Mouse (Mus musculus) liver, embryonic 16.5 days (tissue): ENCODE data around the gene Myh3. TPM values are rescaled to one million over a fixed set of nuclear protein-coding genes. Genes with fewer than 3 reads are reported as not detected.
"Not testable (repeated sequence)": the region's sequence is repeated elsewhere in the genome, so short reads cannot be mapped to it uniquely, and the experiment has no call there.

ENCODE experiments used
- ATAC-seq: fragments of 200-750 bp; cut with Nextera tagmentation; 2 replicates; pipeline ENCODE4 v1.8.0; 2017; ENCODE audit warnings: low read depth, mild to moderate bottlenecking, moderate number of reproducible peaks, moderate library complexity
- H3K27ac ChIP-seq: fragments of 300-500 bp; sonication (generic); 2 replicates; pipeline ENCODE4 v1.5.1; 2014; ENCODE audit warnings: mild to moderate bottlenecking, low read length
- H3K27me3 ChIP-seq: fragments of 300-500 bp; sonication (generic); 2 replicates; pipeline ENCODE4 v1.6.1; 2014; ENCODE audit warnings: low read depth, low read length, mixed read lengths; ENCODE audit not compliant: control insufficient read depth, insufficient read depth
- H3K36me3 ChIP-seq: fragments of 300-500 bp; sonication (generic); 2 replicates; pipeline ENCODE4 v1.6.1; 2014; ENCODE audit warnings: mild to moderate bottlenecking; ENCODE audit not compliant: control insufficient read depth, insufficient read depth
- H3K4me1 ChIP-seq: fragments of 300-500 bp; sonication (generic); 2 replicates; pipeline ENCODE4 v1.6.1; 2014; ENCODE audit warnings: low read depth, low read length, mixed read lengths; ENCODE audit not compliant: control insufficient read depth
- H3K4me2 ChIP-seq: fragments of 300-500 bp; sonication (generic); 2 replicates; pipeline ENCODE4 v1.6.1; 2014; ENCODE audit warnings: low read depth, low read length, mixed read lengths
- H3K4me3 ChIP-seq: fragments of 300-500 bp; sonication (generic); 2 replicates; pipeline ENCODE4 v1.5.1; 2014; ENCODE audit warnings: low read depth, mild to moderate bottlenecking, low read length
- H3K9ac ChIP-seq: fragments of 300-500 bp; sonication (generic); 2 replicates; pipeline ENCODE4 v1.6.1; 2014; ENCODE audit warnings: low read depth, low read length
- H3K9me3 ChIP-seq: fragments of 300-500 bp; sonication (generic); replicated peaks from 2 replicates; pipeline ENCODE4 v1.6.1; 2016; ENCODE audit warnings: low read length; ENCODE audit not compliant: control insufficient read depth
- WGBS: fragments of 180-500 bp; shearing (Covaris S2); extraction: QIAGEN DNeasy Blood & Tissue Kit; methylation state at CpG from one replicate; pipeline ENCODE4 v1.1.7; 2014; ENCODE audit not compliant: insufficient replicate concordance; 5-methylcytosine and 5-hydroxymethylcytosine counted together
- polyA plus RNA-seq: library from polyadenylated mRNA; unstranded; fragments of >200 nt; fragmentation: Nextera tagmentation; extraction: Ambion mirVana; gene quantifications from 2 replicates; pipeline ENCODE4 v1.2.1, GENCODE M21; 2015

The Myh3 gene
- polyA plus RNA-seq, 1 experiment from 2014 or later = 7.0 TPM

GRCm38 (mm10) chr11:67082188-67082587, 4.1 kb downstream of the Myh3 start:
- 52% methylated on average over 7 of the region's 7 CpGs for WGBS
- Histone ChIP-seq H3K27me3 (peaks cover 13% of the 10 kb centered on the region), H3K36me3 (no peaks in the 10 kb centered on the region)

GRCm38 (mm10) chr11:67082793-67083192, 4.7 kb downstream of the Myh3 start:
- H3K36me3 ChIP-seq = no peaks in the 10 kb centered on the region
- no peaks in the 10 kb centered on the region for H3K9me3 ChIP-seq
- H3K4me3 ChIP-seq = no peak overlapping the region
- 58% methylated on average over 13 of the region's 13 CpGs for WGBS
- H3K27me3 ChIP-seq = peaks cover 13% of the 10 kb centered on the region
- H3K4me2 ChIP-seq = no peak overlapping the region
- no peaks in the 10 kb centered on the region for H3K4me1 ChIP-seq
- ATAC-seq = no peak
- no peak overlapping the region for H3K9ac ChIP-seq
- no peak overlapping the region for H3K27ac ChIP-seq

More at GRCm38 (mm10) chr11:67082188-67082587, 4.1 kb downstream of the Myh3 start:
- no peak for ATAC-seq
- H3K4me3 ChIP-seq = no peak overlapping the region
- no peaks in the 10 kb centered on the region for H3K9me3 ChIP-seq
- no peak overlapping the region for H3K4me2 ChIP-seq
- no peak overlapping the region for H3K27ac ChIP-seq
- no peak overlapping the region for H3K9ac ChIP-seq
- no peaks in the 10 kb centered on the region for H3K4me1 ChIP-seq

GRCm38 (mm10) chr11:67083239-67083638, 5.1 kb downstream of the Myh3 start:
- no peaks in the 10 kb centered on the region for H3K36me3 ChIP-seq
- H3K27ac ChIP-seq = no peak overlapping the region
- H3K4me2 ChIP-seq = no peak overlapping the region
- H3K4me3 ChIP-seq = no peak overlapping the region
- H3K27me3 ChIP-seq = peaks cover 13% of the 10 kb centered on the region
- no peak overlapping the region for H3K9ac ChIP-seq
- WGBS = 46% methylated on average over 6 of the region's 6 CpGs
- H3K4me1 ChIP-seq = no peaks in the 10 kb centered on the region
- ATAC-seq = no peak
- no peaks in the 10 kb centered on the region for H3K9me3 ChIP-seq

- H3K9me3 ChIP-seq = no peaks in the 10 kb centered on the region
- no peaks in the 10 kb centered on the region for H3K36me3 ChIP-seq
- H3K4me2 ChIP-seq = no peak overlapping the region
- 42% methylated on average over 32 of the region's 32 CpGs for WGBS
- H3K27me3 ChIP-seq = peaks cover 13% of the 10 kb centered on the region
- no peak overlapping the region for H3K9ac ChIP-seq
- H3K4me1 ChIP-seq = no peaks in the 10 kb centered on the region
- ATAC-seq = no peak
- no peak overlapping the region for H3K27ac ChIP-seq
- H3K4me3 ChIP-seq = no peak overlapping the region
Measured at GRCm38 (mm10) chr11:67083712-67084340, 5.7 kb downstream of the Myh3 start.

- Histone ChIP-seq H3K27me3 (peaks cover 13% of the 10 kb centered on the region), H3K27ac (no peak overlapping the region), H3K9me3 (no peaks in the 10 kb centered on the region), H3K9ac (no peak overlapping the region), H3K4me3 (no peak overlapping the region), H3K36me3 (no peaks in the 10 kb centered on the region), H3K4me2 (no peak overlapping the region), H3K4me1 (no peaks in the 10 kb centered on the region)
- 1% methylated on average over 6 of the region's 6 CpGs for WGBS
- ATAC-seq = no peak
Measured at GRCm38 (mm10) chr11:67085489-67085888, 7.4 kb downstream of the Myh3 start.

- Histone ChIP-seq H3K4me3 (no peak overlapping the region), H3K36me3 (no peaks in the 10 kb centered on the region), H3K27ac (no peak overlapping the region), H3K9me3 (no peaks in the 10 kb centered on the region), H3K9ac (no peak overlapping the region), H3K27me3 (peaks cover 13% of the 10 kb centered on the region), H3K4me2 (no peak overlapping the region), H3K4me1 (no peaks in the 10 kb centered on the region)
- no peak for ATAC-seq
- WGBS = 54% methylated on average over 9 of the region's 9 CpGs
Measured at GRCm38 (mm10) chr11:67086467-67087164, 8.5 kb downstream of the Myh3 start.

GRCm38 (mm10) chr11:67087225-67087624, 9.1 kb downstream of the Myh3 start:
- Histone ChIP-seq H3K9ac (no peak overlapping the region), H3K27ac (no peak overlapping the region), H3K4me2 (no peak overlapping the region), H3K4me1 (no peaks in the 10 kb centered on the region), H3K36me3 (no peaks in the 10 kb centered on the region), H3K27me3 (peaks cover 13% of the 10 kb centered on the region), H3K4me3 (no peak overlapping the region), H3K9me3 (no peaks in the 10 kb centered on the region)
- WGBS = 68% methylated on average over 12 of the region's 12 CpGs
- no peak for ATAC-seq

- not testable (repeated sequence) for H3K9ac ChIP-seq, ATAC-seq, H3K27ac ChIP-seq, H3K9me3 ChIP-seq, H3K4me3 ChIP-seq, H3K27me3 ChIP-seq, H3K4me2 ChIP-seq, H3K36me3 ChIP-seq, H3K4me1 ChIP-seq
- 73% methylated on average over 12 of the region's 12 CpGs for WGBS
Measured at GRCm38 (mm10) chr11:67092354-67092753, 14.3 kb downstream of the Myh3 start.

GRCm38 (mm10) chr11:67093201-67093600, 15.1 kb downstream of the Myh3 start:
- no peaks in the 10 kb centered on the region for H3K36me3 ChIP-seq
- no peaks in the 10 kb centered on the region for H3K27me3 ChIP-seq
- 58% methylated on average over 9 of the region's 9 CpGs for WGBS
- no peaks in the 10 kb centered on the region for H3K4me1 ChIP-seq
- no peak overlapping the region for H3K4me2 ChIP-seq
- no peak overlapping the region for H3K27ac ChIP-seq
- no peak overlapping the region for H3K9ac ChIP-seq
- ATAC-seq = no peak
- H3K9me3 ChIP-seq = no peaks in the 10 kb centered on the region
- H3K4me3 ChIP-seq = no peak overlapping the region
